Mouse (Mus musculus) neural tube, embryonic 15.5 days (tissue): ENCODE data around the gene Nwd1. TPM values are rescaled to one million over a fixed set of nuclear protein-coding genes. Genes with fewer than 3 reads are reported as not detected.

ENCODE experiments used
- microRNA-seq: library from miRNA; unstranded; fragments of <30 nt; microRNA quantifications from one replicate; pipeline ENCODE4, GENCODE M21; 2017
- polyA plus RNA-seq: library from polyadenylated mRNA; unstranded; fragments of >200 nt; fragmentation: Nextera tagmentation; extraction: Ambion mirVana; gene quantifications from 2 replicates; pipeline ENCODE4 v1.2.1, GENCODE M21; 2015

Gene Nwd1
- polyA plus RNA-seq, 1 experiment from 2014 or later: 2.9 TPM

Small RNA genes lying within 50 kb of the gene (microRNA-seq; reads per million reads assigned to microRNA genes)
- gene Gm26237: not detected

Other genes starting within 250 kb of the Nwd1 start
- gene Eps15l1, start 225.3 kb upstream of the Nwd1 start, polyA plus RNA-seq: 51.5 and 54.3 TPM in 2 replicates
- gene Calr3, start 202.8 kb upstream of the Nwd1 start, polyA plus RNA-seq: 0.99 and 1.3 TPM in 2 replicates
- gene 1700030K09Rik, start 202.8 kb upstream of the Nwd1 start, polyA plus RNA-seq: 16.3 and 17.0 TPM in 2 replicates
- 41.2 and 52.0 TPM in 2 replicates for gene Cherp, start 171.5 kb upstream of the Nwd1 start, polyA plus RNA-seq
- gene Slc35e1, start 154.1 kb upstream of the Nwd1 start, polyA plus RNA-seq: 14.8 and 15.1 TPM in 2 replicates
- 14.5 and 15.7 TPM in 2 replicates for gene Med26, start 98.4 kb upstream of the Nwd1 start, polyA plus RNA-seq
- gene Smim7, start 75.6 kb upstream of the Nwd1 start, polyA plus RNA-seq: 121 and 124 TPM in 2 replicates
- gene Tmem38a, start 74.7 kb upstream of the Nwd1 start, polyA plus RNA-seq: 36.2 and 38.1 TPM in 2 replicates
- 152 and 163 TPM in 2 replicates for gene Sin3b, start 76.6 kb downstream of the Nwd1 start, polyA plus RNA-seq
- 0.26 and 0.93 TPM in 2 replicates for gene F2rl3, start 115.2 kb downstream of the Nwd1 start, polyA plus RNA-seq